Mouse (Mus musculus) heart, embryonic 16.5 days (tissue): Measurements from ENCODE around the gene Smc6. TPM values are rescaled to one million over a fixed set of nuclear protein-coding genes. Genes with fewer than 3 reads are reported as not detected.

Source experiments
- ATAC-seq: fragments of 200-750 bp; cut with Nextera tagmentation; replicated peaks from 2 replicates; pipeline ENCODE4 v1.8.0; 2017; ENCODE audit warnings: moderate number of reproducible peaks; ENCODE audit not compliant: insufficient read depth, low FRiP score; ENCODE audit errors: extremely low read depth
- H3K27ac ChIP-seq: fragments of 300-500 bp; sonication (generic); 2 replicates; pipeline ENCODE4 v1.5.1; 2014; ENCODE audit warnings: mild to moderate bottlenecking, low read length, control low read depth, moderate library complexity
- H3K27me3 ChIP-seq: fragments of 300-500 bp; sonication (generic); 2 replicates; pipeline ENCODE4 v1.6.1; 2014; ENCODE audit warnings: low read length, mixed read lengths; ENCODE audit not compliant: control insufficient read depth, insufficient read depth
- H3K36me3 ChIP-seq: fragments of 300-500 bp; sonication (generic); 2 replicates; pipeline ENCODE4 v1.6.1; 2014; ENCODE audit not compliant: control insufficient read depth, insufficient read depth
- H3K4me1 ChIP-seq: fragments of 300-500 bp; sonication (generic); 2 replicates; pipeline ENCODE4 v1.6.1; 2014; ENCODE audit warnings: low read length, mixed read lengths; ENCODE audit not compliant: control insufficient read depth, insufficient read depth
- H3K4me2 ChIP-seq: fragments of 300-500 bp; sonication (generic); 2 replicates; pipeline ENCODE4 v1.6.1; 2014; ENCODE audit warnings: low read depth, mild to moderate bottlenecking, control low read depth, low read length
- H3K4me3 ChIP-seq: fragments of 300-500 bp; sonication (generic); 2 replicates; pipeline ENCODE4 v1.5.1; 2014; ENCODE audit warnings: mild to moderate bottlenecking, control low read depth, low read length
- H3K9ac ChIP-seq: fragments of 300-500 bp; sonication (generic); 2 replicates; pipeline ENCODE4 v1.6.1; 2014; ENCODE audit warnings: low read length, control low read depth
- H3K9me3 ChIP-seq: fragments of 300-500 bp; sonication (generic); replicated peaks from 2 replicates; pipeline ENCODE4 v1.6.1; 2016; ENCODE audit warnings: low read length; ENCODE audit not compliant: control insufficient read depth
- WGBS: fragments of 180-500 bp; shearing (Covaris S2); extraction: QIAGEN DNeasy Blood & Tissue Kit; methylation state at CpG from one replicate; pipeline ENCODE4 v1.1.7; 2014; 5-methylcytosine and 5-hydroxymethylcytosine counted together
- polyA plus RNA-seq: library from polyadenylated mRNA; unstranded; fragments of >200 nt; fragmentation: Nextera tagmentation; extraction: Ambion mirVana; gene quantifications from 2 replicates; pipeline ENCODE4 v1.2.1, GENCODE M21; 2015

Smc6 gene
- polyA plus RNA-seq, 1 experiment from 2014 or later, result 111 TPM

DNA sequence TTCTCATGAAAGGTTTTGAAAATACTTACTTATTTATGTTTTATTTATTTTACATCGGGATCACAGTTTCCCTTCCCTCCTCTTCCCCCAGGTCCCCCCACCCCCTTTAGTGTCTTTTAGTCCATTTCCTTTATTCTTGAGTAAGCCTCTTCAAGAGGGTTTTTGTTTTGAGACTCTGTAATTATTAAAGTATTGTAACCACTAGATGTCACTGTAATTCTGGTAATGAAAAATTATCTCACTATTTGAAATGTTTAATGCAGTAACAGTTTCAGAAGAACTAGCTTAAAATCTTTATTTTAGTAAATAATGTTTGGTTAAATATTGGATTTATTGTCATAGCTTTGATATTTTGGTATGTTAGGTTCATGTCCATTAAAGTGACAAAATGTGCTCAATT lies 48.2 kb downstream of the Smc6 start:
- H3K9me3 ChIP-seq, result no peaks in the 10 kb centered on the region
- no peak overlapping the region for H3K9ac ChIP-seq
- WGBS, result 68% methylated on average over 1 of the region's 1 CpGs
- H3K4me2 ChIP-seq, result no peak overlapping the region
- no peaks in the 10 kb centered on the region for H3K4me1 ChIP-seq
- peaks cover 26% of the 10 kb centered on the region for H3K36me3 ChIP-seq
- ATAC-seq, result no peak
- H3K27me3 ChIP-seq, result no peaks in the 10 kb centered on the region
- no peak overlapping the region for H3K4me3 ChIP-seq
- H3K27ac ChIP-seq, result no peak overlapping the region

DNA sequence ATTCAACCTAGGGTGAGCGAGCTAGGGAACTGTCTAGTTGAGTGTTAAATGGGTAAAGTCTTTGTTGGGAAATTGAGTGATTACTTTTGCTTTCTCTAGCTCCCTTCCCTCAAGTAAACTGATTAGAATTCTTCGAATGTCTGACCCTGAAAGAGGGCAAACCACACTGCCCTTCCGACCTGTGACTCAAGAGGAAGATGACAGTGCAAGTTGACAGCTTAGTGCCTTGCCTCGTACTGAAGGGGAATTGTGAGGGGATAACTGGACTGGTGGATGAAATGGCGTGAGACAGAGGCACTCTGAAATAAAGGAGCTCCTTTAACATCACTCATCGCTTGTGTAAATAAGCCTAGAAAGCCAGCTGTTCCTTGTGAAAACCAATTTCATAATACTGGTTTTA lies 52.0 kb downstream of the Smc6 start:
- Histone ChIP-seq H3K36me3 (peaks cover 19% of the 10 kb centered on the region), H3K9me3 (no peaks in the 10 kb centered on the region), H3K27me3 (no peaks in the 10 kb centered on the region), H3K9ac (no peak overlapping the region), H3K4me1 (no peaks in the 10 kb centered on the region), H3K4me3 (no peak overlapping the region), H3K27ac (no peak overlapping the region), H3K4me2 (no peak overlapping the region)
- no peak for ATAC-seq
- 51% methylated on average over 6 of the region's 6 CpGs for WGBS

DNA sequence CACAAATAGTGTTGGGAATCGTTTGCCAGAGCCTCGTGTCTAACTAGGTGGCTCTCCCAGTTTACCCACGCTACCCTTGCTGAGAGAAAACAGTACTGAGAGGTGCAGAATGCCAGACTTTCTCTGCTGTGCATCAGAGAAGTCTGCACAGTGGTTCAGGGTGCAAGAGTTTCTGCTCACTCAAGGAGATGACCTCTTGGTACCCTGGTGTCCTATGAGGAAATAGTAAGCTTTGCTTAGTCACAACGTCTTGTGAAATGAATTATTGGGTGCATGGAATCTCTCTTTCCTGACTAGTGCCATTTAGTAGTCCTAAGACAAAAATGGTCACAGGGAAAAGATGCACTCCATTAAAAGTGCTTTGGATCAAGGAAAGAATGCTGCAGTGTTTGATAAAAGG lies 58.8 kb downstream of the Smc6 start:
- 54% methylated on average over 4 of the region's 4 CpGs for WGBS
- H3K36me3 ChIP-seq, result no peaks in the 10 kb centered on the region
- no peaks in the 10 kb centered on the region for H3K9me3 ChIP-seq
- no peak overlapping the region for H3K4me3 ChIP-seq
- H3K4me2 ChIP-seq, result no peak overlapping the region
- ATAC-seq, result no peak
- H3K27me3 ChIP-seq, result no peaks in the 10 kb centered on the region
- H3K4me1 ChIP-seq, result no peaks in the 10 kb centered on the region
- no peak overlapping the region for H3K27ac ChIP-seq
- H3K9ac ChIP-seq, result no peak overlapping the region

DNA sequence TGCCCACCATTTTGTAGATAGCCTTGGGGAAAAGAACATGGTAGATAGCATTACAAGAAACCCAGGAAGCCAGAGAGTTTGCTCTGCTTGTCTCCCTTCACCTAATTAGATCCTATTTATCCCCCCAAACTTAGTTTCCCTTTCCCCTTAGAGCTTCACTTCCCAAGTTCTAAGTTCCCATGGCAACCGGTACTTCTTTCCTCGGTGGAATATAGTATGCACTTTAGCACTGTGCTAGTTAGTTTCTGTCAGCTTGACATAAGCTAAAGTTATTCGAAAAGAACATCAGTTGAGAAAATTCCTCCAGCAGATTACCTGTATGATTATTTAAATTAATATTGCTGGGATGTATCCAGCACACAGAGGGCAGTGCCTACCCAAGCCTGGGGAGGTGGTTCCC lies 60.8 kb downstream of the Smc6 start:
- 78% methylated on average over 3 of the region's 3 CpGs for WGBS
- Histone ChIP-seq H3K36me3 (no peaks in the 10 kb centered on the region), H3K4me1 (no peaks in the 10 kb centered on the region), H3K4me3 (no peak overlapping the region), H3K9ac (no peak overlapping the region), H3K9me3 (no peaks in the 10 kb centered on the region), H3K27me3 (no peaks in the 10 kb centered on the region), H3K4me2 (no peak overlapping the region), H3K27ac (no peak overlapping the region)
- no peak for ATAC-seq

DNA sequence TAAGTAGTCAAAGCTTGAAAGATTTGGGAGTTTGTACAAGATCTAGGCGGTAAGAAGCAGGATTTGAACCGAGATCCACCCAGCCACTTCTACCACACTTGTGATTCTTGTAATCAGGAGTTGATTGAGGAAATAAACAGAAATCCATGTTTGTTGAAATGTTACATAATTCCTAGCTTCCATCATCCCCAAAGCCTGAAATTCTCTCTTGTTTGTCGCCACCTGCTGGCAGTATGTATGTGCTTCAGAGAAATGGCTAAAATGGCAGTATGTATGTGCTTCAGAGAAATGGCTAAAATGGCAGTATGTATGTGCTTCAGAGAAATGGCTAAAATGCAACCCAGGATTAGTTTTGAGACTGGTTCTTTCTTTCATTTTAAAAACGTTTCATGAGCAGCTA lies 71.2 kb downstream of the Smc6 start:
- WGBS, result 35% methylated on average over 4 of the region's 4 CpGs
- H3K9me3 ChIP-seq, result no peaks in the 10 kb centered on the region
- H3K4me1 ChIP-seq, result no peaks in the 10 kb centered on the region
- no peak overlapping the region for H3K9ac ChIP-seq
- no peaks in the 10 kb centered on the region for H3K36me3 ChIP-seq
- H3K27me3 ChIP-seq, result no peaks in the 10 kb centered on the region
- H3K4me3 ChIP-seq, result no peak overlapping the region
- H3K4me2 ChIP-seq, result no peak overlapping the region
- no peak overlapping the region for H3K27ac ChIP-seq
- no peak for ATAC-seq

DNA sequence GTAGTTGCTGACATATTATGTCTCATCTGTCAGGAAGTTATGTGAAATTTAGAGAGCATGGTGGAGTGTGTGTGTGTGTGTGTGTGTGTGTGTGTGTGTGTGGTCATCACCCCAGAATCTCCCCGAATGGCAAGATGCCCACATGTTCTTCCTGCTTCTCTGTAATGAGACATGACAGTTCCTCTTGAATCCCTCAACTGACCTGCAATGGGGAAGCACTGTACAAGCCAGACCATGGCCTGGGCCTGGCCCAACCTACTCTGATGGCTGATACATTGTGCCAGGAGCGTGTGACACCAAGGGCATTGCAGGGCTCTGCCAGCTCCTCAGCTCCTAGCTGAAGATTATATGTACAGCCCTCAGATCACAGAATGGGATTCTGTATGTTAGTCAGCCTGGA lies 72.6 kb downstream of the Smc6 start:
- no peaks in the 10 kb centered on the region for H3K9me3 ChIP-seq
- no peak overlapping the region for H3K27ac ChIP-seq
- no peaks in the 10 kb centered on the region for H3K36me3 ChIP-seq
- no peak overlapping the region for H3K4me3 ChIP-seq
- 75% methylated on average over 2 of the region's 2 CpGs for WGBS
- H3K27me3 ChIP-seq, result no peaks in the 10 kb centered on the region
- no peak overlapping the region for H3K4me2 ChIP-seq
- no peak overlapping the region for H3K9ac ChIP-seq
- no peaks in the 10 kb centered on the region for H3K4me1 ChIP-seq
- no peak for ATAC-seq

DNA sequence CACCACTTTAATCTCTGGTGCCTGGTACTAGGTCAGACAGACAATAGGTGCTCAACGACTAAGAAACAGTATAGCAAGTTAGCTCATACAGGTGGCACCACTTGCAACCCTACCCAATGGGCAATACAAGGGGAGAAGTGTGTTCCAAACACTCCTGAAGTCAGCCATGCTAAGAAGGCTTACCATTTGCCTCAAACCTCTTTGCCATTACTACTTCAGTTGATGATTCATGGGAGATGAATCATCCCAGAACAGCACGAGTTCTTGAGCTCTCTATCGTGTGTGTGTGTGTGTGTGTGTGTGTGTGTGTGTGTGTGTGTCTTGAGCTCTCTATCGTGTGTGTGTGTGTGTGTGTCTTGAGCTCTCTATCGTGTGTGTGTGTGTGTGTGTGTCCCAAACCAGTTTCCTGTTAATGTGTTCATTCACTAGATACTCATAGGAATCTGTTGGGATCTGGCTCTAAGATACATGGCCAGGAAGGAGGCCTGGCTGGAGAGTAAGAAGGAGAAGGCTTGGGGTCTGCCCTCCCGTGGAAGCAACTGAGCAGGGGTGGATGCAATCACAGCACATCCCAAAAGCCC lies 76.4 kb downstream of the Smc6 start:
- no peak overlapping the region for H3K9ac ChIP-seq
- H3K9me3 ChIP-seq, result no peaks in the 10 kb centered on the region
- H3K36me3 ChIP-seq, result no peaks in the 10 kb centered on the region
- H3K4me2 ChIP-seq, result no peak overlapping the region
- 59% methylated on average over 6 of the region's 6 CpGs for WGBS
- no peak overlapping the region for H3K27ac ChIP-seq
- ATAC-seq, result no peak
- no peak overlapping the region for H3K4me3 ChIP-seq
- H3K27me3 ChIP-seq, result no peaks in the 10 kb centered on the region
- H3K4me1 ChIP-seq, result no peaks in the 10 kb centered on the region

DNA sequence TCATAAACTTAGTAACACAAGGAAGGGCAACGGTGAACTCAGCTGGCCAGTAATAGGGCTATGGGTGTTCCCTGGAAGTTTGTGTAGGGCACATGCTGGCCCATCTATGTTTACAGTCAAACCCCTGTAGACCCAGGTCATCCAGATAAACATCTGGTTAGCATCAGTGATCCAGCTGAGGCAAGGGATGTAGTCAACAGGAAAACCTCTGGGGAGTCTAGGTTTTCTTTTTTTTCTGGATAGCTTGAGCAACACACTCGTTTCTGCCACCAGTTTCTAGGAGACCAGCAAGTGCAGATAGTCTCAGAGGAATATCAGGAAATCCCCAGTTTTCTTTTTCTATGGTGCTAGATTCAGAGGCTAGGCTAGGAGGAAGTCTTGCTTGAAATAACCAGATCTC lies 80.3 kb downstream of the Smc6 start:
- no peaks in the 10 kb centered on the region for H3K9me3 ChIP-seq
- ATAC-seq, result no peak
- H3K27me3 ChIP-seq, result no peaks in the 10 kb centered on the region
- H3K27ac ChIP-seq, result no peak overlapping the region
- no peak overlapping the region for H3K4me3 ChIP-seq
- H3K4me2 ChIP-seq, result no peak overlapping the region
- H3K9ac ChIP-seq, result no peak overlapping the region
- WGBS, result 62% methylated on average over 2 of the region's 2 CpGs
- H3K36me3 ChIP-seq, result no peaks in the 10 kb centered on the region
- H3K4me1 ChIP-seq, result no peaks in the 10 kb centered on the region

DNA sequence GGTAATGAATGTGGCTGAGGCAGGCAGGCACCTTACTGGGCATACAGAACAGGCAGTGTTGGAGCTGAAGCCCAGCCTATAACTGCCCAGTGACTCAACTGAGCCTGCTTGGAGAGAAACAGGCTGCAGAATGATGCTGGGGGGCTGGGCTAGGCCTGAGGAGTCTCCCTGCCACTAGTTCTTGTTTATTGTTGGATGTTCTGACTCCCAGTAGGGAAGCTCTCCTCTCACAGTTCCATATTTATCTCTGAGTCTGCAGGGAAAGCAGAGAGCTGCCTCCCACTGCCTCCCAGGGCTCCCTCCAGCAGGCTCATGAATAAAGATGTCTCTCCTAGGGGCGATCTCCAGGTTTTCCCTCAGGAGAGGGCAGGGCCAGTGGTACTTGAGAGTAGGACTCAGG lies 82.7 kb downstream of the Smc6 start:
- no peak overlapping the region for H3K4me2 ChIP-seq
- H3K27ac ChIP-seq, result no peak overlapping the region
- H3K36me3 ChIP-seq, result no peaks in the 10 kb centered on the region
- no peaks in the 10 kb centered on the region for H3K27me3 ChIP-seq
- 21% methylated on average over 1 of the region's 1 CpGs for WGBS
- ATAC-seq, result no peak
- H3K9me3 ChIP-seq, result no peaks in the 10 kb centered on the region
- H3K4me3 ChIP-seq, result no peak overlapping the region
- no peaks in the 10 kb centered on the region for H3K4me1 ChIP-seq
- H3K9ac ChIP-seq, result no peak overlapping the region

DNA sequence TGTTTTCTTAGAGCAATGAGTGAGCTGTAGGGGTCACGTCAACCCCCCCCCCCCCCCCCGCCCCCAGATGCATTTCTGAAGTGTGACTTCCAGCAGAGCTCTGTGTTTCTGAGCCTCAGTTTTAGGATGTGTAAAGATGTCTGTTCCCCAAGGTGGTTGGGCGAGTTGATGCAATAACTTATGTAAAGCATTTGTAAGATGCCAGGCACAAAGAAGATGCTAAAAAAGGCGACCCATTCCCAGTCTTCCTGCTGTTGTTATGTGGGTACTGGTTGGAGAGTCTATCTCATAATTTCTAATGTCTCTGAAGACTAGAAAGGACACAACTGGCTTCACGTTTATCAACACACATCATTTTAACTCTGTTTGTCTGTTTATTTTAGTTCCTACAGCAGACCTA lies 84.2 kb downstream of the Smc6 start:
- no peaks in the 10 kb centered on the region for H3K36me3 ChIP-seq

More for the DNA sequence above, 84.2 kb downstream of the Smc6 start:
- WGBS, result 38% methylated on average over 5 of the region's 5 CpGs
- H3K27ac ChIP-seq, result no peak overlapping the region
- no peak for ATAC-seq
- H3K9me3 ChIP-seq, result no peaks in the 10 kb centered on the region
- no peaks in the 10 kb centered on the region for H3K27me3 ChIP-seq
- no peak overlapping the region for H3K9ac ChIP-seq
- no peak overlapping the region for H3K4me2 ChIP-seq
- no peaks in the 10 kb centered on the region for H3K4me1 ChIP-seq
- H3K4me3 ChIP-seq, result no peak overlapping the region
